Mouse (Mus musculus) hindlimb bud, embryonic 11.5 days (tissue): ENCODE data around the gene Carns1.

Experiments
- DNase-seq: peaks from one replicate; pipeline ENCODE4 v3.0.0-alpha.2; 2012; ENCODE audit warnings: low read depth, low spot score; ENCODE audit errors: extremely low spot score

The Carns1 gene

DNA sequence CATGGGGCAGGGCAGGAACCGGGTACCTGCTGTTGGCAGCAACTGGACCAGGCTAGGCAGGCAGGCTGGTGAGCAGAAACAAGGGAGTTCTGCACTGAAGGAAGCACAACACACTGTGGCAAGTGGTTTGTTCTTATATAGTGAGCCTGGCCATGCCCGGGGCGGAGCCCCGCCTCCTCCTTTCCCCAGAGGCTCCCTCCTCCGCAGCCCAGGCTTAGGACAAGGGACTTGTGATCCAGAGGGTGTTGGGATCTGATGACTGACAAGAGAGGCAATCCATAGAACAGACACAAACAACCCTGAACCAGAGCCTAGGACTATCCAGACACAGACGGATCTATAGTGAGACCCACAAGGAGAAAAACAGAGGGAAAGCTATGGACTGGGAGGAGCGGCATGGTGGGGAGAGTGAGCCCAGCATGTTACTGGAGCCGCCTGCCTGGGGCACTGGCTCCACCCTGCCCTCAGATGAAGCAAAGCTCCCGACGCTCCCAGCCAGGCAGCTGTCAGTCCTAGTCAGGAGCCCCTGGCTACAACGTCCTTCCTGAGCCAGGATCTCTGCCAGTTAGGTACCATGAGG lies at the start of gene Carns1:
Gene Carns1 (minus strand): TSS at position 112 of the 580 bp plus-strand sequence.
- DNase-seq: no peak

DNA sequence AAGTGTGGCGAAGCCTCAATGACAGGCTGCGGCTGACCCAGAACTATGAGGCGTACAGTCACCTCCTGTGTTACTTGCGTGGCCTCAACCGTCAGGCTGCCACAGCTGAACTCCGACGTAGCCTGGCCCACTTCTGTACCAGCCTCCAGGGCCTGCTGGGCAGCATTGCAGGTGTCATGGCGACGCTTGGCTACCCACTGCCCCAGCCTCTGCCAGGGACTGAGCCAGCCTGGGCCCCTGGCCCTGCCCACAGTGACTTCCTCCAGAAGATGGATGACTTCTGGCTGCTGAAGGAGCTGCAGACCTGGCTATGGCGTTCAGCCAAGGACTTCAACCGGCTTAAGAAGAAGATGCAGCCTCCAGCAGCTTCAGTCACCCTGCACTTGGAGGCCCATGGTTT lies 46.9 kb upstream of the Carns1 start:
- no peak for DNase-seq

DNA sequence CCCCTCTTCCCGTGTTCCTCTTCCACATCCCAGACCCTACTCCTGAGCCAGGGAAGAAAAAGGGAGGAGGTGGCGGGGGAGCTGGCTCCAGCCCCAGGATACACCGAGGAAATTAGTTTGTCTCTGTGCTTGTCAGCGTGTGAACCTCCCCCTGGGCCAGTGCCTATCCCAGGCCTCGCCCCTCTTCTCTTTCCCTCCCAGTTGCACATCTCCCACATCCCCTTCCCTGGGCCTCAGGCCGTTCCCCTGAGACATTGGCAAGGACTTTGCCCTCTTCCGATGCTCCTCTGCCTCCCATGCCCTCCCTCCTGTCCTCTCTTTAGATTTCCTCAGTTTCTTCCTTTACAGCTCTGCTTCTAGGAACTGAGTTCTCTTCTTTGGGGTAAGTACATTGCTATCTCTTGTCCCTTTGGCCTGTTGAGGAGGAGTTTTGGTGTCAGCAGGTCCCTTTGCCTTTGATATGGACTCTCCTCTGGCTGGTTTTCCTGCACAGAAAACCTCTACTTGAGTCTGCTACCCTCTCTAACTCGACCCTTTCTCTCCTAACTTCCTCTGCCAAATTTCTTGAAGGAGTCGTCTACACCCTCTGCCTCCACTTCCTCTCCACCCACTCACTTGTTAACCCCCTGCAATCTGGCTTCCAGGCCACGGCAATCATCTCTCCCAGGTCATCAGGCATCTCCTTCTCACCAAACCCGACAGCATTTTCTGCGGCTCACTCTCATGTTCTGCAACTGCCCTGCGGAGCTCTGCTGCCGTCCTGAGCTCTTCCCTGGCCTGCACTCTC lies 45.9 kb upstream of the Carns1 start:
- DNase-seq: no peak

DNA sequence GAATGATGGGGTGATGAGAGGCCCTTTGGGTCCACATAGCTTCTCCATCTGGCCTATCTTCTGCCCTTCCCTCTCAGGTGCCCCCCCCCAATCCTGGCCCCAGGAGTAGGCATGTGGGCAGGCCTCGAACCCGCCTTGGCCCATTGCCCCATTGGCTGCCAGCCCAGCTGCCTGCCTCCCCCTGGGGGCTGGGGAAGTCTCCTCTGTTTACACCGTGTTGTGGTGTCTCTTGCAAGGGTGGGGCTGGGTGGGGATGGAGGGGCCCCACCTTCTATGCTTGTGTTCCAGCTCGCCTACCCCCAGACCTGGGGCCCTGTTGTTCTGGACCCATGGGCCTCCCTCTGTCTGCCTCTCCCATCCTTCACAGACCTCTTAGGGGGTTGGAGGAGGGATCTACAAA lies 45.1 kb upstream of the Carns1 start:
- DNase-seq: no peak

- no peak for DNase-seq
These were observed 44.7 kb upstream of the Carns1 start for GRCm38 (mm10) chr19:4219943-4220342.

- DNase-seq: no peak
These were observed 43.5 kb upstream of the Carns1 start for GRCm38 (mm10) chr19:4218784-4219183.

- DNase-seq: no peak
These were observed 43.0 kb upstream of the Carns1 start for GRCm38 (mm10) chr19:4218293-4218692.

GRCm38 (mm10) chr19:4217855-4218254 lies 42.6 kb upstream of the Carns1 start:
- no peak for DNase-seq

GRCm38 (mm10) chr19:4217140-4217539 lies 41.9 kb upstream of the Carns1 start:
- no peak for DNase-seq

- DNase-seq: no peak
These were observed 40.9 kb upstream of the Carns1 start for GRCm38 (mm10) chr19:4216041-4216685.

- no peak for DNase-seq
These were observed 40.2 kb upstream of the Carns1 start for GRCm38 (mm10) chr19:4215451-4215840.

- DNase-seq: no peak
These were observed 39.6 kb upstream of the Carns1 start for GRCm38 (mm10) chr19:4214771-4215450.

DNA sequence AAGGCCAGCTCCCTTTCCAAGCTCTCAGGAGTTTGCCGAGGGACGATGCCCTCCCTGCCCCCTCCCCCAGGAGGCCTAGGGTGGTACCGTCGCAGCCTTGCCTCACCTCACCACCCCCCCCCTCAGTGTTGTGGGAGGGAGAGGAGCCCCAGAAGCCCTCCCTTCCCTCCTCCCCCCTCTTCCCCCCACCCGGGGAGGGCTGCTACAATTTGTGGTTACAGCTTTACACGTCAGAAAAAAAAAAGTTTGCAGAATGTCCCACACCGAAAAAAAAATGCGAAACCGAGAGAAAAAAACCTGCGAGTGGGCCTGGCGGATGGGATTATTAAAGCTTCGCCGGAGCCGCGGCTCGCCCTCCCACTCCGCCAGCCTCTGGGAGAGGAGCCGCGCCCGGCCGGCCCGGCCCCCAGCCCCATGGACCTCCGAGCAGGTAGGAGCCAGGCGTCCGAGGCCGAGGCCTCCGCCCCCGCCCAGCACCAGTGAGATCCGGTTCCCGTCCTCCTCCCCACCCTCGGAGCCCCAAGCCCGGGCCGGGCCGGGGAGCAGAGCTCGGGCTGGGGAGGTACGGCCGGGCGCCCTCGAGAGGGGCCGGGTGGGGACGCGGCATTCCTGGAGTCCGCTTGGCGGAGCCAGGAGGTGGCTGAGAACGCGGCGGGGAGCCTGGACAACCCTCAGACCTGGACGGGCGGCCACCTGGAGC lies 38.9 kb upstream of the Carns1 start, which contains the start of the genes Clcf1 and AC109138.7:
Gene Clcf1 (plus strand): TSS at position 168 of the 700 bp plus-strand sequence.
Gene AC109138.7 (plus strand): TSS at position 287 of the 700 bp plus-strand sequence.
- DNase-seq: no peak

GRCm38 (mm10) chr19:4213524-4213974 lies 38.3 kb upstream of the Carns1 start:
- no peak for DNase-seq

DNA sequence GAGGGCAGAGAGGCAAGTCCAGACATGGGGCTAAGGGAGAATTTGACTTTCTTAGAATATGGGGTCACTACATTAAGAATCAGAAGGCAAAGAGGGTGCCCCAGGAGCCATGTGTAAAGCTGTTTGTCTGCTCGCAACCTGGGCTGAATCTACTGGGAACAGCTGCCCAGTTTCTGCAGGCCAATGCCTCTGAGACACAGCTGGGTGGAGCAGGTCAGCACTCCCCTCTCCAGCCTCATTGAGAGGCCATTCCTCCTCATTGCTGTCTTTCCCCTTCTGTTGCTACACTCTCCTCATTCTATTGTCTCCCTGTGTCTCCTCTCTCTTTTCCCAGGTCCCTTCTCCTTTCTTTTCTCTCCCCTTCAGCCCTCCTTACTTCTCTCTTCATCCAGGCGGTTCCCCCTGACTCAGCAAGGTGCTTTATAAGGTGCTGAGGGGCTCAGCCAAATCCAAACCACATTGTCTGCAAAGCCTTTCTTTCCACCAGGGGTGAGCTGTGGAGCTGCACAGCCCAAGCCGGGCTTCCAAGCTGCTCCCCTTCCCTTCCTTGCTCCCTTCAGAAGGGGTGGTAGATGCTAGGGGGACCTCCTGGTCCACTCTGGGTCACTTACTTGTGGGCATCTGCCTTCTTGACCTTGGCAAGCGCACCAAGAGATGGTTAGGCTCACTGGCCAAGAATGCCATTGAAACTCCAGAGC lies 36.8 kb upstream of the Carns1 start:
- no peak for DNase-seq

- DNase-seq: no peak
These were observed 33.3 kb upstream of the Carns1 start for GRCm38 (mm10) chr19:4208563-4208962.

DNA sequence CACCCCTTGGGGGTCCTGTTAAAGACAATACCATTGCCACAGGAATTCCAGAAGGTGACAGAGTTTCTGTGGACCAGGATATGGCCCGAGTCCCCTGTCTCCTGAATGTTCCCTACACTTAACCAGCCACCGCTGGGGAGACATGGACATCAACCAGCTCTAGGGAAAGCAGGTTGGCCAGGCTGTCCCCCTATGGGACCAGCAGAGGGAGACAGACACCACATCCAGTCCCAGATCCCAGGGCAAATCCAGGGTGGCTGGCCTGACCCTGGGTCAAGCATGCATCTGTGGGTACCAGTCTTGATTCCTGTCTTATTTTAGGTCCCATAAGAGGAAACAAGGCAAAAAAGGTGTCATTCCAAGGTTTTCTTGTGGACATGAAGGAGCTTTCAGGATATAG lies 31.7 kb upstream of the Carns1 start:
- DNase-seq: no peak

GRCm38 (mm10) chr19:4204889-4205288 lies 29.6 kb upstream of the Carns1 start:
- DNase-seq: no peak

GRCm38 (mm10) chr19:4203604-4204326 lies 28.5 kb upstream of the Carns1 start:
- no peak for DNase-seq
